Mouse (Mus musculus): ENCODE results near the gene Kazald1.
A peak's percentile ranks its signal among the peaks of the same experiment; 100 is the strongest.

Kazald1 gene

GRCm38 (mm10) chr19:45048644-45049365 lies 26.2 kb upstream of the Kazald1 start:
- DNase-seq (ENCODE audit: low read depth, low spot score), result no peak

- DNase-seq (ENCODE audit: low read depth, low spot score), result no peak
These were observed 25.5 kb upstream of the Kazald1 start for GRCm38 (mm10) chr19:45049523-45049922.

GRCm38 (mm10) chr19:45053451-45053850 lies 21.6 kb upstream of the Kazald1 start:
- no peak for DNase-seq (ENCODE audit: low read depth, low spot score)

- no peak for DNase-seq (ENCODE audit: low read depth, low spot score)
These were observed 19.9 kb upstream of the Kazald1 start for GRCm38 (mm10) chr19:45054892-45055690.

- DNase-seq (ENCODE audit: low read depth, low spot score), result no peak
These were observed 18.7 kb upstream of the Kazald1 start for GRCm38 (mm10) chr19:45056364-45056763.

GRCm38 (mm10) chr19:45056908-45057698 lies 17.9 kb upstream of the Kazald1 start:
- no peak for DNase-seq (ENCODE audit: low read depth, low spot score)

GRCm38 (mm10) chr19:45057724-45058112 lies 17.3 kb upstream of the Kazald1 start:
- no peak for DNase-seq (ENCODE audit: low read depth, low spot score)

- peak; percentile 97 for DNase-seq (ENCODE audit: low read depth, low spot score)
These were observed 16.8 kb upstream of the Kazald1 start for GRCm38 (mm10) chr19:45058113-45058839.

- no peak for DNase-seq (ENCODE audit: low read depth, low spot score)
These were observed 16.2 kb upstream of the Kazald1 start for GRCm38 (mm10) chr19:45058841-45059240.

GRCm38 (mm10) chr19:45063565-45064292 lies 11.3 kb upstream of the Kazald1 start:
- DNase-seq (ENCODE audit: low read depth, low spot score), result no peak

GRCm38 (mm10) chr19:45065226-45065625 lies 9.8 kb upstream of the Kazald1 start:
- no peak for DNase-seq (ENCODE audit: low read depth, low spot score)

- no peak for DNase-seq (ENCODE audit: low read depth, low spot score)
These were observed 7.9 kb upstream of the Kazald1 start for GRCm38 (mm10) chr19:45067170-45067569.

- no peak for DNase-seq (ENCODE audit: low read depth, low spot score)
These were observed 7.1 kb upstream of the Kazald1 start for GRCm38 (mm10) chr19:45067758-45068510.

- peak; percentile 67 for DNase-seq (ENCODE audit: low read depth, low spot score)
These were observed 1.0 kb upstream of the Kazald1 start for GRCm38 (mm10) chr19:45073871-45074542.

- DNase-seq (ENCODE audit: low read depth, low spot score), result no peak
These were observed 438 bp downstream of the Kazald1 start for GRCm38 (mm10) chr19:45075323-45076035.

- no peak for DNase-seq (ENCODE audit: low read depth, low spot score)
These were observed 1.1 kb downstream of the Kazald1 start for GRCm38 (mm10) chr19:45076036-45076575.

- no peak for DNase-seq (ENCODE audit: low read depth, low spot score)
These were observed 1.8 kb downstream of the Kazald1 start for GRCm38 (mm10) chr19:45076586-45077510.

Data from embryo, embryonic 11.5 days (tissue).